Mouse (Mus musculus) hindbrain, embryonic 15.5 days (tissue): ENCODE results near the gene Inafm1. TPM values are rescaled to one million over a fixed set of nuclear protein-coding genes. Genes with fewer than 3 reads are reported as not detected.

Source experiments
- ATAC-seq: fragments of 200-750 bp; cut with Nextera tagmentation; 2 replicates; pipeline ENCODE4 v1.8.0; 2017; ENCODE audit warnings: low read depth, moderate number of reproducible peaks, moderate TSS enrichment; ENCODE audit not compliant: low FRiP score
- H3K27ac ChIP-seq: fragments of 300-500 bp; sonication (generic); replicated peaks from 2 replicates; pipeline ENCODE4 v1.5.1; 2015; ENCODE audit warnings: mild to moderate bottlenecking, inconsistent platforms
- H3K27me3 ChIP-seq: fragments of 300-500 bp; sonication (generic); 2 replicates; pipeline ENCODE4 v1.6.1; 2015; ENCODE audit warnings: control low read depth, inconsistent platforms
- H3K36me3 ChIP-seq: fragments of 300-500 bp; sonication (generic); 2 replicates; pipeline ENCODE4 v1.6.1; 2015; ENCODE audit warnings: control low read depth, inconsistent platforms
- H3K4me1 ChIP-seq: fragments of 300-500 bp; sonication (generic); replicated peaks from 2 replicates; pipeline ENCODE4 v1.6.1; 2015; ENCODE audit warnings: control low read depth, inconsistent platforms
- H3K4me2 ChIP-seq: fragments of 300-500 bp; sonication (generic); 2 replicates; pipeline ENCODE4 v1.6.1; 2015; ENCODE audit warnings: moderate library complexity, mild to moderate bottlenecking, inconsistent platforms
- H3K4me3 ChIP-seq: fragments of 300-500 bp; sonication (generic); 2 replicates; pipeline ENCODE4 v1.5.1; 2015; ENCODE audit warnings: mild to moderate bottlenecking, inconsistent platforms
- H3K9ac ChIP-seq: fragments of 300-500 bp; sonication (generic); 2 replicates; pipeline ENCODE4 v1.6.1; 2015; ENCODE audit warnings: inconsistent platforms
- H3K9me3 ChIP-seq: fragments of 300-500 bp; sonication (generic); 2 replicates; pipeline ENCODE4 v1.6.1; 2016; ENCODE audit warnings: control low read depth, inconsistent platforms
- WGBS: fragments of 180-500 bp; shearing (Covaris S2); methylation state at CpG from one replicate; pipeline ENCODE4 v1.1.7; 2015; 5-methylcytosine and 5-hydroxymethylcytosine counted together
- polyA plus RNA-seq: library from polyadenylated mRNA; unstranded; fragments of >200 nt; fragmentation: Nextera tagmentation; extraction: Ambion mirVana; gene quantifications from 2 replicates; pipeline ENCODE4 v1.2.1, GENCODE M21; 2015

Gene Inafm1
- polyA plus RNA-seq, result 52.2 and 58.4 TPM in 2 replicates

DNA sequence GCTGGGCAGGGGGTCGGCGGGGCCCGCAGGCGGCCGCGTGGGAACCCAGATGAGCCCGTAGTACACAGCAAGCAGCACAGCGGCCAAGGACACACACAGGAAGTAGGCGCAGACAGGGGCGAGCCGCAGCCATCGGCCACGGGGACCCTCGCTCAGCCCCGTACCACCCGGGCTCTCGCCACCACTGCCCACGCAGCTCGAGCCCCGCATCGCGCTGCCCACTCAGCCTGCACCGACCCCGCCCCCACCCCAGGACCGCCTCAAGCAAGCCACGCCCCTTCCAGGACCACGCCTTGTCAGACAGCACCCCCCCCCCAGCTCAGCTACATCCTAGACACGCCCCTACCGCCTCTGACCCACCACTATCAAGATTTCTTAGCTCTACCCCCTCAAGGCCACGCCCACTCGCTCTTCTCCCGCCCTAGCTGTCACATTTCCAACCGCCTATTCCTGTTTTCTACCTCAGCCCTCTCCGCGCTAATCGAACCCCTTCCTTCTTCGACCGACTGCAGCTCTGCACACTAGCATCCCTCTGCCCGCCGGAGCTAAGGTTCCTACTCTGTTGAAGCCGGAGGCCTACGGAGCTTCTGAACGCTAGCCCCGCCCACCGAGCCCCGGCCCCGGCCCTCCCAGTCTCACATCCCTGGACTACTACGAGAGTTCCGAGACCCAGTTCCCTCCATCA, at the start of gene Inafm1:
Gene Inafm1 (minus strand): TSS at position 537 of the 685 bp plus-strand sequence.
- H3K4me1 ChIP-seq, result peaks cover 37% of the 10 kb centered on the region
- 2% methylated on average over 22 of the region's 49 CpGs for WGBS
- H3K4me3 ChIP-seq, result peak within 1 kb of the TSS; percentile 83
- peak within 1 kb of the TSS; percentile 81 for H3K9ac ChIP-seq
- no peaks in the 10 kb centered on the region for H3K9me3 ChIP-seq
- no peaks in the 10 kb centered on the region for H3K27me3 ChIP-seq
- ATAC-seq, result peak; percentile 89
- H3K4me2 ChIP-seq, result peak within 1 kb of the TSS; percentile 84
- H3K27ac ChIP-seq, result peak within 1 kb of the TSS; percentile 96
- H3K36me3 ChIP-seq, result peaks cover 16% of the 10 kb centered on the region

DNA sequence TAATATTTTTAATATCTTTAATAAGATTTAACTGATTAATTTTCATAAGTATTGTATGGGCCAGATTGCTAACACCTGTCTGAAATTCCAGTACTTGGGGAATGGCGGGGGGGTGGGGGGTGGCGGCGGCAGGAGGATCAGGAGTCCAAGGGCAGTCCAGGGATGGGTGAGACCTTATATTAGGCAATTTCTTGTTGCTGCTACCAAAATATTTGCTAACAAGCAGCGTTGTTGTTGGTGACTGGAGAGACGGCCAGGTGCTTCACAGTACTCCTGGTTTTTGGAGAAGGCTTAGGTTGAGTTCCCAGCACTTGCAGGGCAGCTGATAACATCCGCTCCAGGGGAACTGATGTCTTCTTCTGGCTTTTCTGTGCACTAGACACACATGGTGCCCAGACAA, 47.1 kb upstream of the Inafm1 start:
- no peak overlapping the region for H3K4me3 ChIP-seq
- H3K27ac ChIP-seq, result no peak overlapping the region
- no peaks in the 10 kb centered on the region for H3K27me3 ChIP-seq
- no peaks in the 10 kb centered on the region for H3K9me3 ChIP-seq
- no peak overlapping the region for H3K9ac ChIP-seq
- H3K4me2 ChIP-seq, result no peak overlapping the region
- H3K4me1 ChIP-seq, result no peaks in the 10 kb centered on the region
- ATAC-seq, result no peak
- no peaks in the 10 kb centered on the region for H3K36me3 ChIP-seq
- WGBS, result 90% methylated on average over 6 of the region's 6 CpGs

DNA sequence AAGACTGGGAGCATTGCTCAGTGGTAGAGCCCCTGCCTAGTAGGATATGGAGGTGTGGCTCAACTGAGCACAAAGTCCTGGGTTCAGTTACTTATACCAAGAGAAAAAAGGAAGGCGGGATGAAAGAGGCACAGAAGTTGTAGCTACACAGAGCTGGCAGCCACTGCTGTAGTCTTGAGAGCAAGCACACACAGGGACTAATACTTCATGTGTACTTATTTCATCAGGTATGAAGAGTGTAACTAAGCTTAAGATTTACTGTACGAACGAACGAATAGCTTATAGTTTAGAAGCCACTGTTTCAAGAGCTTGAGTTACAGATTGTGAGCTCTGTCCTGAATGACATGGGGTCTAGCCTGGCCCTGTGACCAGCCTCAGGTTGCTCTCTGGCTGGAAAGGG, 45.8 kb upstream of the Inafm1 start:
- ATAC-seq, result no peak
- WGBS, result 95% methylated on average over 4 of the region's 4 CpGs
- no peaks in the 10 kb centered on the region for H3K9me3 ChIP-seq
- no peak overlapping the region for H3K9ac ChIP-seq
- no peaks in the 10 kb centered on the region for H3K36me3 ChIP-seq
- H3K4me2 ChIP-seq, result no peak overlapping the region
- no peak overlapping the region for H3K4me3 ChIP-seq
- H3K27ac ChIP-seq, result no peak overlapping the region
- peaks cover 6% of the 10 kb centered on the region for H3K4me1 ChIP-seq
- H3K27me3 ChIP-seq, result no peaks in the 10 kb centered on the region

DNA sequence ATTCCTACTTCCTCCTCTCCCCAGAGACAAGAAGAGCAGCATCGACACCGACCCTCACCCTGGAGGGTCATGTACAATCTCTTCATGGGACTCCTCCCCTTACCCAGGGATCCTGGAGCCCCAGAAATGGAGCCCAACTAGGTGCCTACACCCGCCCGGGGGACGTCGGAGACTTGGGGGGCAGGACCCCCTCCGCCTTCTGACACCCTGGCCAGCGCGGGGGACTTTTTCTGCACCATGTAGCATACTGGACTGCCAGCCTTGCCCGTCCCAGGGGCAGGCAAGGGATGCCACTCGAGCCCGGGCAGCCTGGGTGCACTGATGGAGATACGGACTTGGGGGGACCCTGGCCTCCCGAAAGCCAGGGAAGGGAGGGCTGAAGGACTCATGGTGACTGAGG, 43.7 kb upstream of the Inafm1 start:
- H3K9ac ChIP-seq, result no peak overlapping the region
- H3K27me3 ChIP-seq, result no peaks in the 10 kb centered on the region
- H3K27ac ChIP-seq, result no peak overlapping the region
- no peaks in the 10 kb centered on the region for H3K36me3 ChIP-seq
- no peaks in the 10 kb centered on the region for H3K9me3 ChIP-seq
- no peak overlapping the region for H3K4me3 ChIP-seq
- WGBS, result 78% methylated on average over 13 of the region's 14 CpGs
- no peak overlapping the region for H3K4me2 ChIP-seq
- ATAC-seq, result no peak
- H3K4me1 ChIP-seq, result peaks cover 25% of the 10 kb centered on the region

DNA sequence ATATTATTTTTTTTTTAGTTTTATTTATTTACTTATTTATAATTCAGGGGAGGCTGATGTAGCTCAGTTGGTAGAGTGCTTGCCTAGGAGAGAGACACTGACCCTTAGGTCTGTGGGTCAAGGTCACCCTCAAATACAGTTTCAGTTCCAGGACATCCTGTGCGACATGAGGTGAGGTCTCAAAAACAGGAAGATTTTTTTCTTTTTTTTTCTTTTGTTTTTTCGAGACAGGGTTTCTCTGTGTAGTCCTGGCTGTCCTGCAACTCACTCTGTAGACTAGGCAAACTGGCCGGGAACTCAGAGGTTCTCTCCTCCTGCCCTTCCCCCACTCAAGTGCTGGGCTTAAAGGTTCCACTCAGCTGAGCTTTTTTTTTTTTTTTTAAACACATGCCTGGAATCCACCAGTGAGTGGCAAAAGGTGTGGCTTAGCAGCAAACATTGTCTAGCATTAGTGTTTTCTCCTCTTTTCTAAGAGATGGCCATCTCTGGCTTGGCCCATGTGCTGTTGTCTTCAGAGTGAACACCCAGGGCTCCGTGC, 41.9 kb upstream of the Inafm1 start:
- H3K4me1 ChIP-seq, result peaks cover 43% of the 10 kb centered on the region
- no peaks in the 10 kb centered on the region for H3K27me3 ChIP-seq
- no peak for ATAC-seq
- H3K27ac ChIP-seq, result no peak overlapping the region
- H3K4me3 ChIP-seq, result no peak overlapping the region
- WGBS, result 71% methylated on average over 4 of the region's 4 CpGs
- no peak overlapping the region for H3K9ac ChIP-seq
- no peak overlapping the region for H3K4me2 ChIP-seq
- no peaks in the 10 kb centered on the region for H3K9me3 ChIP-seq
- H3K36me3 ChIP-seq, result no peaks in the 10 kb centered on the region

DNA sequence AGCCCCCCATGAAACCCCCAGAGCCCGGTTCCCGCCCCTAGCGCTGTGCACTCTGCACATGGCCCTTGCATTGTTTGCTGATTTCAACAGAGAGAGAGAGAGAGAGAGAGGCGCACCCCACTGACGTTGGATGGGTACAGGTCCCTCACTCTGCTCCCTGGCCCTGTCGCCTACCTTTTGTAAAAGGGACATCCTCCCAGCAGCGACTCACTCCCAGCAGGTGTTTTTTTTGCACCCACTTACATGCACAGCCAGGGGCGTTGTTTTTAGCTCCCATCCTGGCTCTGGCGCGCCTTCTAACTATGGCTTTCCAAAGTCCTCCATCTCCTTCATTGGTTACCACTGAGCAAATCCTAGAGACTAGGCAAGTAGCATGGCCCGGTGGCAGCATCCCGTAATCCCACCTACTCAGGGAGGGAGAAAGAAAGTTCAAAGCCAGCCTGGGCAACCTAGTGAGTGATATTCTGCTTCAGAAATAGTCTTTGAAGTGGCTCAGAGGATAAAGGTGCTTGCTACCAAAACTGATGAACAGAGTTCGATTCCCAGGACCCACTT, 40.9 kb upstream of the Inafm1 start:
- ATAC-seq, result peak; percentile 39; the same call in 1 of the 2 replicates
- H3K4me1 ChIP-seq, result peaks cover 50% of the 10 kb centered on the region
- no peaks in the 10 kb centered on the region for H3K27me3 ChIP-seq
- H3K4me2 ChIP-seq, result peak overlapping the region; percentile 99
- 14% methylated on average over 13 of the region's 13 CpGs for WGBS
- no peaks in the 10 kb centered on the region for H3K36me3 ChIP-seq
- H3K27ac ChIP-seq, result peak overlapping the region; percentile 92
- H3K9me3 ChIP-seq, result no peaks in the 10 kb centered on the region
- peak overlapping the region; percentile 60 for H3K4me3 ChIP-seq
- peak overlapping the region; percentile 89 for H3K9ac ChIP-seq

DNA sequence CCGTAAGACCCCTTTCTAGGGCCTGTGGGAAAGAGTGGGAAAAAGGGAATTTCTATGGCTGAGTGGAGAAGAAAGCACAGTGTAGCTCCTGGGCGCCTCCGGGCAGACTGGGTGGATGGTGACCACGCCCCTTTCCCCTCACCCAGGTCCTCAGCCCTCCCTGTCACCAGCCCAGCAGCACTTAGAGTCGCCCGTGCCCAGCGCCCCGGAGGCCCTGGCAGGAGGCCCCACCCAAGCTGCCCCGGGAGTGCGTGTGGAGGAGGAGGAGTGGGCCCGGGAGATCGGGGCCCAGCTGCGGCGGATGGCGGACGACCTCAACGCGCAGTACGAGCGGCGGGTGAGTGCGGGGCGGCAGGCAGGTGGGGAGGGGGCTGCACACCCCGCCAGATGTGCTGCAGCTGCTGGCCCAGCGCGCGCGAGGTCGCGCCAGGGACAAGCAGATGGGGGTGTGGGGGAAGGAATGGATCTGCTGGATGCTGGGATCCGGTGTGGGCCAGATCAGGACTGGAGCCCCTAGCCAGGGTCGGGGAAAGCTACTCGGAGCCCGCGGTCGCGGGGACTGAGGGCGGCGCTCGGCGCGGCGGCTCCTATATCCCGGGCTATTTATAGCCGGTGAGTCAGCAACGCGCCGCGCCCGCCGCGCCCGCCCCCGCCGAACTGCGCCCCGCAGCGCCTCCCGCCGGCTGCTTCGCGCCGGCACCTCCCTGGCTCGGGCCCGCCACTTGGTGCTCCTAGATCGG, 40.2 kb upstream of the Inafm1 start:
- H3K27me3 ChIP-seq, result no peaks in the 10 kb centered on the region
- H3K4me3 ChIP-seq, result peak overlapping the region; percentile 60
- H3K4me2 ChIP-seq, result peak overlapping the region; percentile 99
- no peaks in the 10 kb centered on the region for H3K9me3 ChIP-seq
- peaks cover 56% of the 10 kb centered on the region for H3K4me1 ChIP-seq
- WGBS, result 1% methylated on average over 58 of the region's 66 CpGs
- peak; percentile 71 for ATAC-seq
- peak overlapping the region; percentile 89 for H3K9ac ChIP-seq
- peak overlapping the region; percentile 92 for H3K27ac ChIP-seq
- no peaks in the 10 kb centered on the region for H3K36me3 ChIP-seq

DNA sequence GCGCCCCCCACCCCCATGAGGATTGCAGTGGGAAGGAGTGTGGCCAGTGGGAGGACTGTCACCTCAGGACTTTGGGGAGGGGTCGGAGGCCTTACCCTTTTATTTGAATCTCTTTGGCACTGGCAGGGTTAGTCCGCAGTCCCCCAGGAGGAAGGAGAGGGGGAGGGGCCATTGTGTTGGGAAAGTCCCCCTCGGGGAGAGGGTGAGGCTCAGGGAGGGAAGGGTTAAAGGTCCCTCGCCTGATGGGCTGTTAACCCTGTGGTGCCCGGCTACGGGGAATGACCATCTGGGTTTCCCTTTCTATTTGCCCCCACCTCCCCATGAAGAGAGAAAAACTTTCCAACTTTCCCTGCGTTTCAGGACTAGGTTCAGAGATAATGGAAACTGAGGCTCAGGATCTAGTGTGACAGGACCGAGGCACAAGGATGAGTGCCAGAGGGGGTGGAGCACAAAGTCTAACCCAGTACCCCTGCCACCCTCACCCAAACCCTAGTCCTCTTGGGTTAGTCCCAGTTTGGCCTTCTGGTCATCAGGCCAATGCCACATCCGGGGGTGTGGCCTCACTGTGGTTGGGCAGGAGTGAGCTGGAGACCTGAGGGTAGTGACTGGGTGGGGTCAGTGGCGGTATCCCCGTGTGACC, 39.4 kb upstream of the Inafm1 start:
- Histone ChIP-seq H3K27me3 (no peaks in the 10 kb centered on the region), H3K27ac (peak overlapping the region; percentile 92), H3K4me1 (peaks cover 58% of the 10 kb centered on the region), H3K4me3 (peak overlapping the region; percentile 60), H3K9ac (peak overlapping the region; percentile 73), H3K36me3 (no peaks in the 10 kb centered on the region), H3K9me3 (no peaks in the 10 kb centered on the region), H3K4me2 (peak overlapping the region; percentile 99)
- under 1% methylated on average over 12 of the region's 12 CpGs for WGBS
- no peak for ATAC-seq

DNA sequence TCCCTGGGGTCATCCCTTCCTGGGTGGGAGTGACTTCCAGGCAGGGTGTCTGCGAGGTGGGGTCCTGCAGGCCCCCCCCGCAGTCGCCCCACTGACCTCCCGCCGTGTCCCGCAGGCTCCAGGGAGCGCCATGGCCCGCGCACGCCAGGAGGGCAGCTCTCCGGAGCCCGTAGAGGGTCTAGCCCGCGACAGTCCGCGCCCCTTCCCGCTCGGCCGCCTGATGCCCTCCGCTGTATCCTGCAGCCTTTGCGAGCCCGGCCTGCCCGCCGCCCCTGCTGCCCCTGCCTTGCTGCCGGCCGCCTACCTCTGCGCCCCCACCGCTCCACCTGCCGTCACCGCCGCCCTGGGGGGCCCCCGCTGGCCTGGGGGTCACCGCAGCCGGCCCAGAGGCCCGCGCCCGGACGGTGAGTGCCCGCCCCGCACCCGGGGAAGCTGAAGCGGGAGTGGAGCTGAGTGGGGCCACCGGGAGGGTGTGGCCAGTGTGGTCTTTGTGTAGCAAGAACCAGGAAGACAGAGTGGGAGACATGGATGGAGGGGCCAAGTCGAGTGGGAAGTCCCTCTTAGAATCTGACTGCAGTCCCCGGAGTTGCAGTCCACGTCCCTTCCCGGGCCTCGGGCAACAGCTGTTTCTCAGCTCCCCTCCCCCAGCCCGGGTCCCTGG, 38.7 kb upstream of the Inafm1 start:
- peak overlapping the region; percentile 71 for H3K27ac ChIP-seq
- no peaks in the 10 kb centered on the region for H3K36me3 ChIP-seq
- under 1% methylated on average over 38 of the region's 49 CpGs for WGBS
- H3K9ac ChIP-seq, result peak overlapping the region; percentile 73
- peaks cover 58% of the 10 kb centered on the region for H3K4me1 ChIP-seq
- H3K4me3 ChIP-seq, result peak overlapping the region; percentile 60
- H3K27me3 ChIP-seq, result no peaks in the 10 kb centered on the region
- peak overlapping the region; percentile 99 for H3K4me2 ChIP-seq
- no peaks in the 10 kb centered on the region for H3K9me3 ChIP-seq
- no peak for ATAC-seq

DNA sequence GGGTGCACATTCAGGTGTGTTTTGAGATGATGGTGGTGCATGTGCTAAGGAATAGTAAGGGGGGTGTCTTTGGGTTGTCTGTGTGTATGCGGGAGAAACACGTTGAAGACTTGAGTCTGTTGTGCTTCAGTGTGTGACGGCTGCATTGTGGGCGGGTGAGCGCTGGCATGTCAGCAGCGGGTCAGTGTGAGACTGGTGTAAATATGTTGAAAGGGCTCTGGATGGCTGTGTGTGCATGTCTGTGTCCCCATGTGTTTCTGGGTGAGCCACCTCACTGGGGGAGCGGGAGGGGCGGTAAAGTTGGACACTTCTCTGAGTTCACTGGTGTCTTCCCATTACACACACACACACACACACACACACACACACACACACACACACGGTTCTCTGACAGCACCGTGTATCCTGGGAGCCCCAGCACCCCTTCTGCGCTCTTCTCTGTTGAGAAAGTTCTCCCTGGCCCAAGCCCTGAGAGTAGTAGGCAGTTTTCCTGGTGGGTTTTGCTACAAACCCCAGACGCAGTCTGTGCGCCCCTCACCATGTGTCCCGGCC, 38.1 kb upstream of the Inafm1 start:
- Histone ChIP-seq H3K4me3 (peak overlapping the region; percentile 60), H3K9ac (peak overlapping the region; percentile 73), H3K27me3 (no peaks in the 10 kb centered on the region), H3K27ac (peak overlapping the region; percentile 71), H3K4me1 (peaks cover 58% of the 10 kb centered on the region), H3K4me2 (peak overlapping the region; percentile 99), H3K36me3 (no peaks in the 10 kb centered on the region), H3K9me3 (no peaks in the 10 kb centered on the region)
- WGBS, result 2% methylated on average over 14 of the region's 14 CpGs
- ATAC-seq, result no peak
